Mouse (Mus musculus) erythroblast, embryonic 14.5 days (primary cell): ENCODE results near the gene Zfp316.

Experiments
- GATA1 ChIP-seq: IDR thresholded peaks from 2 replicates; pipeline ENCODE4 v1.6.1; 2012; ENCODE audit warnings: low read length, inconsistent platforms, mixed read lengths
- TAL1 ChIP-seq: IDR thresholded peaks from 3 replicates; pipeline ENCODE4 v1.6.1; 2012; ENCODE audit warnings: low read length, inconsistent platforms, mixed read lengths

GRCm38 (mm10) chr5:143316605-143317287 is 46.9 kb upstream of the Zfp316 start:
- no peak for TF ChIP-seq GATA1
- no peak for TF ChIP-seq TAL1
